Mouse (Mus musculus) heart, embryonic 11.5 days (tissue): ENCODE measurements around the gene Tssk1. TPM values are rescaled to one million over a fixed set of nuclear protein-coding genes. Genes with fewer than 3 reads are reported as not detected.

Experiments used
- ATAC-seq: fragments of 200-750 bp; cut with Nextera tagmentation; replicated peaks from 2 replicates; pipeline ENCODE4 v1.8.0; 2017; ENCODE audit warnings: moderate library complexity; ENCODE audit not compliant: insufficient number of reproducible peaks, low FRiP score, low TSS enrichment
- H3K27ac ChIP-seq: fragments of 300-500 bp; sonication (generic); 2 replicates; pipeline ENCODE4 v1.5.1; 2014; ENCODE audit warnings: mild to moderate bottlenecking, low read depth, low read length
- H3K27me3 ChIP-seq: fragments of 300-500 bp; sonication (generic); 2 replicates; pipeline ENCODE4 v1.6.1; 2014; ENCODE audit warnings: mild to moderate bottlenecking, low read length, mixed read lengths; ENCODE audit not compliant: control insufficient read depth, insufficient read depth
- H3K36me3 ChIP-seq: fragments of 300-500 bp; sonication (generic); 2 replicates; pipeline ENCODE4 v1.6.1; 2014; ENCODE audit warnings: mild to moderate bottlenecking, low read length, moderate library complexity, mixed read lengths; ENCODE audit not compliant: control insufficient read depth, insufficient read depth
- H3K4me1 ChIP-seq: fragments of 300-500 bp; sonication (generic); 2 replicates; pipeline ENCODE4 v1.6.1; 2014; ENCODE audit warnings: low read length; ENCODE audit not compliant: control insufficient read depth, insufficient read depth
- H3K4me2 ChIP-seq: fragments of 300-500 bp; sonication (generic); 2 replicates; pipeline ENCODE4 v1.6.1; 2014; ENCODE audit warnings: mild to moderate bottlenecking, moderate library complexity
- H3K4me3 ChIP-seq: fragments of 300-500 bp; sonication (generic); 2 replicates; pipeline ENCODE4 v1.5.1; 2014; ENCODE audit warnings: low read depth, low read length
- H3K9ac ChIP-seq: fragments of 300-500 bp; sonication (generic); 2 replicates; pipeline ENCODE4 v1.6.1; 2014; ENCODE audit warnings: mild to moderate bottlenecking, low read depth, low read length, moderate library complexity
- H3K9me3 ChIP-seq: fragments of 300-500 bp; sonication (generic); replicated peaks from 2 replicates; pipeline ENCODE4 v1.6.1; 2016; ENCODE audit warnings: low read length; ENCODE audit not compliant: control insufficient read depth
- WGBS: fragments of 180-500 bp; shearing (Covaris S2); extraction: QIAGEN DNeasy Blood & Tissue Kit; methylation state at CpG from one replicate; pipeline ENCODE4 v1.1.7; 2014; ENCODE audit not compliant: insufficient replicate concordance; 5-methylcytosine and 5-hydroxymethylcytosine counted together
- polyA plus RNA-seq: library from polyadenylated mRNA; unstranded; fragments of >200 nt; fragmentation: Nextera tagmentation; extraction: Ambion mirVana; gene quantifications from 2 replicates; pipeline ENCODE4 v1.2.1, GENCODE M21; 2014

The Tssk1 gene
- polyA plus RNA-seq, 1 experiment from 2014 or later = 0.07 TPM

- Histone ChIP-seq H3K4me1 (peaks cover 7% of the 10 kb centered on the region), H3K27me3 (peaks cover 15% of the 10 kb centered on the region), H3K9me3 (no peaks in the 10 kb centered on the region), H3K9ac (no peak overlapping the region), H3K4me2 (no peak overlapping the region), H3K36me3 (no peaks in the 10 kb centered on the region), H3K27ac (no peak overlapping the region), H3K4me3 (no peak overlapping the region)
- 42% methylated on average over 9 of the region's 9 CpGs for WGBS
- no peak for ATAC-seq
Observed at GRCm38 (mm10) chr16:17939255-17939751, 45.3 kb downstream of the Tssk1 start.

- no peak for ATAC-seq
- Histone ChIP-seq H3K27me3 (peaks cover under 1% of the 10 kb centered on the region; the same call in 1 of the 2 replicates), H3K4me3 (no peak overlapping the region), H3K9ac (no peak overlapping the region), H3K36me3 (no peaks in the 10 kb centered on the region), H3K4me2 (no peak overlapping the region), H3K4me1 (no peaks in the 10 kb centered on the region; the same call in 1 of the 2 replicates), H3K27ac (no peak overlapping the region), H3K9me3 (no peaks in the 10 kb centered on the region)
- 65% methylated on average over 8 of the region's 8 CpGs for WGBS
Observed at GRCm38 (mm10) chr16:17943466-17943865, 49.4 kb downstream of the Tssk1 start.

GRCm38 (mm10) chr16:17945081-17945831 is 51.2 kb downstream of the Tssk1 start:
- H3K4me3 ChIP-seq = no peak overlapping the region
- H3K27ac ChIP-seq = no peak overlapping the region
- no peak overlapping the region for H3K9ac ChIP-seq
- no peaks in the 10 kb centered on the region for H3K27me3 ChIP-seq
- ATAC-seq = no peak
- WGBS = 54% methylated on average over 7 of the region's 7 CpGs
- H3K36me3 ChIP-seq = no peaks in the 10 kb centered on the region
- H3K9me3 ChIP-seq = no peaks in the 10 kb centered on the region
- no peak overlapping the region for H3K4me2 ChIP-seq
- no peaks in the 10 kb centered on the region for H3K4me1 ChIP-seq

Other genes with a start within 250 kb of the Tssk1 start
- gene Ccdc74a, start 247.8 kb upstream of the Tssk1 start, polyA plus RNA-seq = 3.7 and 5.3 TPM in 2 replicates
- gene Med15, start 161.3 kb upstream of the Tssk1 start, polyA plus RNA-seq = 31.6 and 32.9 TPM in 2 replicates
- 43.2 and 44.1 TPM in 2 replicates for gene Klhl22, start 134.6 kb upstream of the Tssk1 start, polyA plus RNA-seq
- gene Scarf2, start 96.9 kb upstream of the Tssk1 start, polyA plus RNA-seq = 7.2 and 9.6 TPM in 2 replicates
- gene B830017H08Rik, start 61.1 kb upstream of the Tssk1 start, polyA plus RNA-seq = 0.13 TPM in 1 of 2 replicates, not detected in the other
- 1.0 and 1.9 TPM in 2 replicates for gene Car15, start 55.9 kb upstream of the Tssk1 start, polyA plus RNA-seq
- 0.07 and 0.17 TPM in 2 replicates for gene Gm20518, start 2.6 kb upstream of the Tssk1 start, polyA plus RNA-seq
- gene Dgcr2, start 4.3 kb downstream of the Tssk1 start, polyA plus RNA-seq = 44.8 and 49.9 TPM in 2 replicates
- 0.11 TPM in 1 of 2 replicates, not detected in the other for gene Tssk2, start 4.4 kb downstream of the Tssk1 start, polyA plus RNA-seq
- 27.2 and 29.8 TPM in 2 replicates for gene Ess2, start 17.1 kb downstream of the Tssk1 start, polyA plus RNA-seq
- not detected in 2 replicates for gene Gsc2, start 20.8 kb downstream of the Tssk1 start, polyA plus RNA-seq
- gene Slc25a1, start 34.0 kb downstream of the Tssk1 start, polyA plus RNA-seq = 35.9 and 39.5 TPM in 2 replicates
- gene Vpreb2, start 86.2 kb downstream of the Tssk1 start, polyA plus RNA-seq = not detected in 2 replicates
- gene Dgcr6, start 158.6 kb downstream of the Tssk1 start, polyA plus RNA-seq = 64.3 and 64.7 TPM in 2 replicates
- gene Prodh, start 196.0 kb downstream of the Tssk1 start, polyA plus RNA-seq = 8.0 TPM in 2 replicates
- 0.25 and 0.26 TPM in 2 replicates for gene Rtn4r, start 233.4 kb downstream of the Tssk1 start, polyA plus RNA-seq